In genomic region chr14:105803281-105803680, GRCm38 (mm10) we compare ENCODE assay signal across 9 mouse cellular contexts.
A peak's percentile ranks its signal among the peaks of the same experiment; 100 is the strongest.
DNase-seq lines count a peak whose midpoint lies in the region; ATAC-seq and TF ChIP-seq lines count a peak whose summit lies in the region.
"Had no signal": no experiment of that assay in that cellular context is flagged by ENCODE, and none has a peak within 500 bp of the region (broad histone marks: within the 10 kb centered on the region; RNA-seq: fewer than 3 reads in every experiment).

No protein-coding gene starts in this region.

- intact Hi-C loops in gastrocnemius, adult 2 months (cut with DNase I): no loop called here

- peak overlapping the region; percentile 11; the same call in 1 of the 2 replicates for H3K4me3 ChIP-seq in lung, embryonic 16.5 days (ENCODE audit: low read length)
- H3K4me3 ChIP-seq in hindbrain, embryonic 14.5 days (replicated peaks; ENCODE audit: low read length): no peak overlapping the region
- 0 out of 2 replicates have a peak overlapping the region, but pooled peaks have one; percentile 20 for H3K4me3 ChIP-seq in kidney, embryonic 16.5 days (ENCODE audit: low read length)
- H3K4me3 ChIP-seq in neural tube, embryonic 15.5 days (replicated peaks): peak overlapping the region; percentile 23
- no peak overlapping the region for H3K4me3 ChIP-seq in gastrocnemius, adult 2 months

- no peaks in the 10 kb centered on the region for H3K9me3 ChIP-seq in lung, embryonic 16.5 days (ENCODE audit: control insufficient read depth, low read length)
- H3K9me3 ChIP-seq in hindbrain, embryonic 14.5 days (ENCODE audit: control insufficient read depth, low read length): no peaks in the 10 kb centered on the region
- no peaks in the 10 kb centered on the region for H3K9me3 ChIP-seq in kidney, embryonic 16.5 days (ENCODE audit: low read length)
- H3K9me3 ChIP-seq in neural tube, embryonic 15.5 days (replicated peaks): no peaks in the 10 kb centered on the region
- H3K9me3 ChIP-seq: forebrain, embryonic 10.5 days had no signal

- no peak overlapping the region for H3K9ac ChIP-seq in lung, embryonic 16.5 days (ENCODE audit: low read length)
- peak overlapping the region; percentile 40; the same call in 1 of the 2 replicates for H3K9ac ChIP-seq in hindbrain, embryonic 14.5 days
- no peak overlapping the region for H3K9ac ChIP-seq in kidney, embryonic 16.5 days (replicated peaks; ENCODE audit: low read length)
- H3K9ac ChIP-seq in neural tube, embryonic 15.5 days (replicated peaks): no peak overlapping the region

- no peak for DNase-seq in lung, adult 18-20 months
- no peak for DNase-seq in hindbrain, embryonic 14.5 days (ENCODE audit: low spot score)
- DNase-seq in thymus, postnatal 36 days: no peak
- DNase-seq in gastrocnemius, adult 2 months: no peak

- H3K4me2 ChIP-seq in lung, embryonic 16.5 days (ENCODE audit: low read depth, low read length): peak overlapping the region; percentile 42
- H3K4me2 ChIP-seq in hindbrain, embryonic 14.5 days (replicated peaks): peak overlapping the region; percentile 46
- H3K4me2 ChIP-seq in kidney, embryonic 16.5 days (replicated peaks; ENCODE audit: low read depth, low read length): peak overlapping the region; percentile 45
- H3K4me2 ChIP-seq in neural tube, embryonic 15.5 days: peak overlapping the region; percentile 53

- peak overlapping the region; percentile 80 for H3K27ac ChIP-seq in lung, embryonic 16.5 days (ENCODE audit: low read length)
- H3K27ac ChIP-seq in hindbrain, embryonic 14.5 days: no peak overlapping the region
- H3K27ac ChIP-seq in kidney, embryonic 16.5 days (ENCODE audit: low read length): peak overlapping the region; percentile 66
- no peak overlapping the region for H3K27ac ChIP-seq in neural tube, embryonic 15.5 days (replicated peaks)
- H3K27ac ChIP-seq in gastrocnemius, adult 2 months: no peak overlapping the region

- H3K4me1 ChIP-seq in lung, embryonic 16.5 days (replicated peaks; ENCODE audit: control insufficient read depth, insufficient read depth, low read length): peaks cover 9% of the 10 kb centered on the region; the same call in 1 of the 2 replicates
- peaks cover 8% of the 10 kb centered on the region for H3K4me1 ChIP-seq in hindbrain, embryonic 14.5 days (replicated peaks; ENCODE audit: control insufficient read depth, insufficient read depth, low read length)
- H3K4me1 ChIP-seq in kidney, embryonic 16.5 days (ENCODE audit: insufficient read depth, low read length): peaks cover 12% of the 10 kb centered on the region; the same call in 1 of the 2 replicates
- H3K4me1 ChIP-seq in neural tube, embryonic 15.5 days: peaks cover 6% of the 10 kb centered on the region

- 28% methylated on average over 7 of the region's 7 CpGs for WGBS in lung, embryonic 16.5 days
- 46% methylated on average over 7 of the region's 7 CpGs for WGBS in hindbrain, embryonic 14.5 days
- WGBS in kidney, embryonic 16.5 days: 35% methylated on average over 7 of the region's 7 CpGs
- 28% methylated on average over 7 of the region's 7 CpGs for WGBS in neural tube, embryonic 15.5 days

- no peaks in the 10 kb centered on the region for H3K36me3 ChIP-seq in lung, embryonic 16.5 days (ENCODE audit: control insufficient read depth, insufficient read depth, low read length)
- no peaks in the 10 kb centered on the region for H3K36me3 ChIP-seq in hindbrain, embryonic 14.5 days (replicated peaks; ENCODE audit: control insufficient read depth, insufficient read depth)
- H3K36me3 ChIP-seq in kidney, embryonic 16.5 days (ENCODE audit: insufficient read depth, low read length): no peaks in the 10 kb centered on the region
- no peaks in the 10 kb centered on the region for H3K36me3 ChIP-seq in neural tube, embryonic 15.5 days
- H3K36me3 ChIP-seq: forebrain, embryonic 10.5 days had no signal

- no peaks in the 10 kb centered on the region for H3K27me3 ChIP-seq in lung, embryonic 16.5 days (ENCODE audit: control insufficient read depth, insufficient read depth, low read depth, low read length)
- H3K27me3 ChIP-seq in hindbrain, embryonic 14.5 days (ENCODE audit: control insufficient read depth, insufficient read depth, low read length): no peaks in the 10 kb centered on the region
- H3K27me3 ChIP-seq in kidney, embryonic 16.5 days (ENCODE audit: insufficient read depth, low read length): no peaks in the 10 kb centered on the region; the same call in 1 of the 2 replicates
- H3K27me3 ChIP-seq in neural tube, embryonic 15.5 days (replicated peaks): no peaks in the 10 kb centered on the region
- H3K27me3 ChIP-seq: Patski had no signal

- ATAC-seq in lung, embryonic 16.5 days (ENCODE audit: low read depth): peak; percentile 24; the same call in 1 of the 2 replicates
- ATAC-seq in hindbrain, embryonic 14.5 days (ENCODE audit: low FRiP score): no peak
- peak; percentile 64; the same call in 1 of the 2 replicates for ATAC-seq in kidney, embryonic 16.5 days (ENCODE audit: low FRiP score, low TSS enrichment)
- ATAC-seq in neural tube, embryonic 15.5 days (ENCODE audit: low FRiP score): no peak
- ATAC-seq: Patski had no signal

- no peak for TF ChIP-seq CTCF in gastrocnemius, adult 2 months (IDR thresholded peaks at IDR 0.05)

Comparison
In these comparisons a context has a peak if more than half of its experiments do, and no peak if none do; other contexts are left out.
1. ATAC-seq: peak in lung, embryonic 16.5 days (single experiment) and kidney, embryonic 16.5 days (single experiment); none in hindbrain, embryonic 14.5 days (single experiment) and neural tube, embryonic 15.5 days (single experiment).
2. H3K27ac ChIP-seq: peak in lung, embryonic 16.5 days (single experiment) and kidney, embryonic 16.5 days (single experiment); none in hindbrain, embryonic 14.5 days (single experiment), neural tube, embryonic 15.5 days (single experiment) and gastrocnemius, adult 2 months (single experiment).
3. H3K4me3 ChIP-seq: peak in lung, embryonic 16.5 days (single experiment), kidney, embryonic 16.5 days (single experiment) and neural tube, embryonic 15.5 days (single experiment); none in hindbrain, embryonic 14.5 days (single experiment) and gastrocnemius, adult 2 months (single experiment).
4. Peak in every context shown above with its lines, with median percentiles within 50 percentile points of each other: H3K4me2 ChIP-seq.